Mouse (Mus musculus) liver, embryonic 15.5 days (tissue): ENCODE results near the gene Olfr307. TPM values are rescaled to one million over a fixed set of nuclear protein-coding genes. Genes with fewer than 3 reads are reported as not detected.

Source experiments
- microRNA-seq: library from miRNA; unstranded; fragments of <30 nt; microRNA quantifications from one replicate; pipeline ENCODE4, GENCODE M21; 2016
- polyA plus RNA-seq: library from polyadenylated mRNA; unstranded; fragments of >200 nt; fragmentation: Nextera tagmentation; extraction: Ambion mirVana; gene quantifications from 2 replicates; pipeline ENCODE4 v1.2.1, GENCODE M21; 2015

Olfr307 gene
- polyA plus RNA-seq, 1 experiment from 2014 or later = not detected

Small RNA genes lying within 50 kb of the gene (microRNA-seq; reads per million reads assigned to microRNA genes)
- not detected for gene Gm23192

Other genes starting within 250 kb of the Olfr307 start
- gene Vmn2r75, start 165.8 kb downstream of the Olfr307 start, polyA plus RNA-seq = not detected in 2 replicates
- not detected in 2 replicates for gene Vmn2r76, start 91.3 kb downstream of the Olfr307 start, polyA plus RNA-seq
- gene Olfr310, start 60.4 kb downstream of the Olfr307 start, polyA plus RNA-seq = not detected in 2 replicates
- gene Olfr309, start 23.9 kb downstream of the Olfr307 start, polyA plus RNA-seq = not detected in 2 replicates
- gene Olfr308, start 12.0 kb downstream of the Olfr307 start, polyA plus RNA-seq = not detected in 2 replicates
- not detected in 2 replicates for gene Olfr305, start 29.3 kb upstream of the Olfr307 start, polyA plus RNA-seq
- gene Olfr304, start 49.1 kb upstream of the Olfr307 start, polyA plus RNA-seq = not detected in 2 replicates
- gene Olfr303, start 60.2 kb upstream of the Olfr307 start, polyA plus RNA-seq = not detected in 2 replicates
- not detected in 2 replicates for gene Olfr301, start 66.3 kb upstream of the Olfr307 start, polyA plus RNA-seq
- not detected in 2 replicates for gene Olfr299, start 122.3 kb upstream of the Olfr307 start, polyA plus RNA-seq
- not detected in 2 replicates for gene Olfr298, start 154.9 kb upstream of the Olfr307 start, polyA plus RNA-seq
- not detected in 2 replicates for gene Olfr297, start 182.4 kb upstream of the Olfr307 start, polyA plus RNA-seq
- gene Olfr295, start 246.3 kb upstream of the Olfr307 start, polyA plus RNA-seq = not detected in 2 replicates